Comparison of ENCODE assay signal across 8 mouse cellular contexts in genomic region chr7:92637021-92637625, GRCm38 (mm10). TPM values are rescaled to one million over a fixed set of nuclear protein-coding genes. Genes with fewer than 3 reads are reported as not detected.
DNase-seq lines count a peak whose midpoint lies in the region; ATAC-seq lines count a peak whose summit lies in the region.

Ankrd42 (minus strand) TSS chr7:92637142.

- WGBS in intestine, embryonic 14.5 days, result under 1% methylated on average over 44 of the region's 44 CpGs

- no peaks in the 10 kb centered on the region for H3K27me3 ChIP-seq in intestine, embryonic 14.5 days (replicated peaks; ENCODE audit: control insufficient read depth, insufficient read depth, low read length)

- peak; percentile 88 to 90 for DNase-seq in adrenal gland, adult 18-20 months (ENCODE audit: low spot score in 2 of 2)
- DNase-seq in embryo, embryonic 11 days, result peak; percentile 96
- DNase-seq in gastrocnemius, postnatal 25 days, result peak; percentile 85
- peak; percentile 98 for DNase-seq in intestine, embryonic 14.5 days (ENCODE audit: low spot score)
- peak; percentile 93 to 94 for DNase-seq in left cerebral cortex, postnatal 14 days (ENCODE audit: low spot score in 2 of 2)
- peak; percentile 95 for DNase-seq in mesoderm, embryonic 11.5 days (ENCODE audit: low read depth, low spot score)
- DNase-seq in right cerebral cortex, postnatal 36 days (ENCODE audit: low spot score in 2 of 2), result peak; percentile 91 to 92
- peak; percentile 88 for DNase-seq in yolk sac, embryonic 10.5 days (ENCODE audit: low spot score)

- H3K9me3 ChIP-seq in intestine, embryonic 14.5 days (ENCODE audit: control insufficient read depth, low read length), result no peaks in the 10 kb centered on the region

- peaks cover 20% of the 10 kb centered on the region for H3K36me3 ChIP-seq in intestine, embryonic 14.5 days (ENCODE audit: control insufficient read depth, insufficient read depth, low read length)

- peak within 1 kb of the TSS; percentile 78 for H3K27ac ChIP-seq in intestine, embryonic 14.5 days (ENCODE audit: low read depth)

- peaks cover 11% of the 10 kb centered on the region; the same call in 1 of the 2 replicates for H3K4me1 ChIP-seq in intestine, embryonic 14.5 days (replicated peaks; ENCODE audit: control insufficient read depth, insufficient read depth, low read length)

- H3K4me2 ChIP-seq in intestine, embryonic 14.5 days (ENCODE audit: low read length), result peak within 1 kb of the TSS; percentile 99

- ATAC-seq in intestine, embryonic 14.5 days (replicated peaks; ENCODE audit: low FRiP score, low TSS enrichment, low read depth), result peak; percentile 95

- peak within 1 kb of the TSS; percentile 87 for H3K4me3 ChIP-seq in intestine, embryonic 14.5 days (ENCODE audit: low read depth, low read length)

- peak within 1 kb of the TSS; percentile 83 for H3K9ac ChIP-seq in intestine, embryonic 14.5 days (ENCODE audit: low read length)

- intact Hi-C loops in left cerebral cortex, postnatal 14 days (cut with DNase I), result no loop called here

RNA-seq across cellular contexts. Expression of gene Ankrd42, which starts in this region (rescaled TPM):
- 1 to 10 TPM; 6.5 to 8.3 TPM for total RNA-seq in adrenal gland, adult 18-20 months (2021)
- under 1 TPM; 0.62 to 0.69 TPM for total RNA-seq in gastrocnemius, postnatal 25 days (2021)
- polyA plus RNA-seq in intestine, embryonic 14.5 days (2014; fragmentation: Nextera tagmentation; extraction: Ambion mirVana), result 4.0 and 5.1 TPM in 2 replicates
- 10 to 100 TPM; 20.0 to 21.9 TPM for total RNA-seq in left cerebral cortex, postnatal 14 days (2021)

Comparison
In these comparisons a context has a peak if more than half of its experiments do, and no peak if none do; other contexts are left out.
1. Peak in every context shown above with its lines: DNase-seq, ATAC-seq, H3K4me3 ChIP-seq and H3K27ac ChIP-seq.
2. RNA of gene Ankrd42 (total RNA-seq): 20.0 to 21.9 TPM in left cerebral cortex, postnatal 14 days and 6.5 to 8.3 TPM in adrenal gland, adult 18-20 months; 0.62 to 0.69 TPM in gastrocnemius, postnatal 25 days; every median in the first group is over 4 times any median in the second.
3. Peak in DNase-seq in gastrocnemius, postnatal 25 days; RNA of the gene not detected or under 1 TPM.